Mouse (Mus musculus): ENCODE data around the gene Large2. TPM values are rescaled to one million over a fixed set of nuclear protein-coding genes. Genes with fewer than 3 reads are reported as not detected.

Large2 gene
- polyA plus RNA-seq, 1 experiment from 2014 or later, result 16.6 TPM

- TF ChIP-seq CTCF (IDR thresholded peaks at IDR 0.05; ENCODE audit: low read depth), result no peak
- WGBS, result 88% methylated on average over 8 of the region's 8 CpGs
- no peak overlapping the region for H3K9ac ChIP-seq
- DNase-seq, result no peak
- no peak overlapping the region for H3K4me3 ChIP-seq (ENCODE audit: low read depth, low read length)
- no peak overlapping the region for H3K4me2 ChIP-seq
- no peaks in the 10 kb centered on the region for H3K4me1 ChIP-seq (ENCODE audit: insufficient read depth)
- H3K27ac ChIP-seq (ENCODE audit: low read depth), result no peak overlapping the region
- no peaks in the 10 kb centered on the region for H3K27me3 ChIP-seq (ENCODE audit: insufficient read depth, low read length)
- peaks cover 79% of the 10 kb centered on the region for H3K36me3 ChIP-seq (ENCODE audit: insufficient read depth)
- ATAC-seq (ENCODE audit: insufficient read depth), result no peak
- no peaks in the 10 kb centered on the region for H3K9me3 ChIP-seq (ENCODE audit: low read depth, low read length)
These were observed 46.5 kb downstream of the Large2 start for GRCm38 (mm10) chr2:92328206-92328605.

- H3K4me3 ChIP-seq (ENCODE audit: low read depth, low read length), result no peak overlapping the region
- WGBS, result 90% methylated on average over 4 of the region's 4 CpGs
- peaks cover 77% of the 10 kb centered on the region for H3K36me3 ChIP-seq (ENCODE audit: insufficient read depth)
- H3K27me3 ChIP-seq (ENCODE audit: insufficient read depth, low read length), result no peaks in the 10 kb centered on the region
- H3K4me1 ChIP-seq (ENCODE audit: insufficient read depth), result no peaks in the 10 kb centered on the region
- H3K9me3 ChIP-seq (ENCODE audit: low read depth, low read length), result no peaks in the 10 kb centered on the region
- H3K27ac ChIP-seq (ENCODE audit: low read depth), result no peak overlapping the region
- DNase-seq (no peak), ATAC-seq (ENCODE audit: insufficient read depth) (no peak)
- TF ChIP-seq CTCF (IDR thresholded peaks at IDR 0.05; ENCODE audit: low read depth), result no peak
- no peak overlapping the region for H3K9ac ChIP-seq
- H3K4me2 ChIP-seq, result no peak overlapping the region
These were observed 47.1 kb downstream of the Large2 start for GRCm38 (mm10) chr2:92327601-92328000.

DNA sequence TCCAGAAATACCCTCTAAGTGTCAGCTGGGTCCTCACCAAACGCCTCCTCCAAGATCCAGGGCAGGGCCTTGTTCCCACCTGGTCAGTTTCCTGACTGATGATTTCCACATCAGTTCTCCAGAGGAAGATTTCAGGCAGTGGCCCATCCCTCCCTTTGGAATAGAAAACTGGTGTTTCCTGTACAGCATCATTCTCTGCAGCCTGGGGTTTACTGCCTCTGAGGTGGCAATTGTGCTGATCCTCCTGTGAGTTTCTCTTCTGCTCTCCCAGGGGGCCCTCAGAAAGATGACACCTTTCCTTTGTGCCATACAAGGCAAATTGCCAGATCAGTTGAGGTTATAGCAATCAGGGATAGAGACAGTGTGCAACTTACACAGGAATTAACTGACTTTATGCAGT lies 48.4 kb downstream of the Large2 start:
- Histone ChIP-seq H3K27ac (ENCODE audit: low read depth) (no peak overlapping the region), H3K4me3 (ENCODE audit: low read depth, low read length) (no peak overlapping the region), H3K4me1 (ENCODE audit: insufficient read depth) (no peaks in the 10 kb centered on the region), H3K9ac (no peak overlapping the region), H3K27me3 (ENCODE audit: insufficient read depth, low read length) (no peaks in the 10 kb centered on the region), H3K4me2 (no peak overlapping the region), H3K9me3 (ENCODE audit: low read depth, low read length) (no peaks in the 10 kb centered on the region), H3K36me3 (ENCODE audit: insufficient read depth) (peaks cover 76% of the 10 kb centered on the region)
- no peak for ATAC-seq (ENCODE audit: insufficient read depth)
- TF ChIP-seq CTCF (IDR thresholded peaks at IDR 0.05; ENCODE audit: low read depth), result no peak
- no peak for DNase-seq
- 63% methylated on average over 1 of the region's 1 CpGs for WGBS

DNA sequence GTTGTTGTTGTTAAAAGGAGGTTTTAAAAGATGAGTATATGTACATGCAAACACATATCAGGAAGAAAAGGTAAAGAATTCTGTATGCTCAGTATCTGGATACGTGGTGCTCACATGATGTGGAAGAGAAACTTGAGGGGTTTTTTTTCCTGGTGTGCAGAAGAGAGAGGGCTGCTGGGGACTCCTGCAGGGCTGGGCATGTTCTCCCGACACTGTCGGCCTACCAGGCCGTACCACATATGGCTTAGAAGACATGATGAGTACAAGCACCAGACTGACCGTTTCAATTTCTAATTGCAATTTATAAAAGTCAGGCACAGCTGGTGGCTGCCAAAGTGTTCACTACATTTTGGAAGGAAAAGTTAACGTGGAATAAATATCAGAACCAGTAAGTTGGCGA lies 49.0 kb downstream of the Large2 start:
- TF ChIP-seq CTCF (IDR thresholded peaks at IDR 0.05; ENCODE audit: low read depth), result no peak
- Histone ChIP-seq H3K27me3 (ENCODE audit: insufficient read depth, low read length) (no peaks in the 10 kb centered on the region), H3K27ac (ENCODE audit: low read depth) (no peak overlapping the region), H3K4me3 (ENCODE audit: low read depth, low read length) (no peak overlapping the region), H3K9me3 (ENCODE audit: low read depth, low read length) (no peaks in the 10 kb centered on the region), H3K4me1 (ENCODE audit: insufficient read depth) (no peaks in the 10 kb centered on the region), H3K4me2 (no peak overlapping the region), H3K36me3 (ENCODE audit: insufficient read depth) (peaks cover 74% of the 10 kb centered on the region), H3K9ac (no peak overlapping the region)
- ATAC-seq (ENCODE audit: insufficient read depth) (no peak), DNase-seq (no peak)
- 82% methylated on average over 7 of the region's 7 CpGs for WGBS

- Histone ChIP-seq H3K4me3 (ENCODE audit: low read depth, low read length) (no peak overlapping the region), H3K36me3 (ENCODE audit: insufficient read depth) (peaks cover 50% of the 10 kb centered on the region), H3K27ac (ENCODE audit: low read depth) (no peak overlapping the region), H3K4me1 (ENCODE audit: insufficient read depth) (no peaks in the 10 kb centered on the region), H3K9me3 (ENCODE audit: low read depth, low read length) (no peaks in the 10 kb centered on the region), H3K4me2 (no peak overlapping the region), H3K9ac (no peak overlapping the region), H3K27me3 (ENCODE audit: insufficient read depth, low read length) (no peaks in the 10 kb centered on the region)
- ATAC-seq (ENCODE audit: insufficient read depth), result no peak
- peak; percentile 49 for TF ChIP-seq CTCF (IDR thresholded peaks at IDR 0.05; ENCODE audit: low read depth)
- peak; percentile 59 for DNase-seq
- WGBS, result 83% methylated on average over 2 of the region's 2 CpGs
These were observed 52.0 kb downstream of the Large2 start for GRCm38 (mm10) chr2:92322669-92323068.

DNA sequence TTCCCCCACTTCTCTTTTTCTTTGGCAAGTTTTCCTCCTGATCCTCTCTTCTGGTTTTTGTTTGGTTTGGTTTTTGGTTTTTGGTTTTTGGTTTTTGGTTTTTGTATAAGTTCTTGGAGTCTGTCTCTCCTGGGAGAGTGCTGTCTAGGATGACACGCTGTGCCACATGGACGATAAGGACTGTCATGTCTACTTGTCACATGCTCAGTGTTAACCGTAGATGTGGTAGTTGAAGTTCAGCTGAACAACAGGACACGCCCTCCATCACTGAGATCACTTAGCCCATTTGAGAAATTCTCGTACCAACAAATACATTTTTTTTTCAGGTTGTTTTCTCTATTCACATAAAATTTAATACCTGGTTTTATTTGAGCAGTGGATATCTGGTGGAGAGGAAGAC lies 57.4 kb downstream of the Large2 start:
- no peak for DNase-seq
- no peaks in the 10 kb centered on the region for H3K4me1 ChIP-seq (ENCODE audit: insufficient read depth)
- no peaks in the 10 kb centered on the region for H3K9me3 ChIP-seq (ENCODE audit: low read depth, low read length)
- no peak for TF ChIP-seq CTCF (IDR thresholded peaks at IDR 0.05; ENCODE audit: low read depth)
- no peaks in the 10 kb centered on the region for H3K27me3 ChIP-seq (ENCODE audit: insufficient read depth, low read length)
- no peak overlapping the region for H3K4me2 ChIP-seq
- 82% methylated on average over 5 of the region's 5 CpGs for WGBS
- H3K27ac ChIP-seq (ENCODE audit: low read depth), result no peak overlapping the region
- peaks cover 15% of the 10 kb centered on the region for H3K36me3 ChIP-seq (ENCODE audit: insufficient read depth)
- no peak for ATAC-seq (ENCODE audit: insufficient read depth)
- no peak overlapping the region for H3K9ac ChIP-seq
- H3K4me3 ChIP-seq (ENCODE audit: low read depth, low read length), result no peak overlapping the region

DNA sequence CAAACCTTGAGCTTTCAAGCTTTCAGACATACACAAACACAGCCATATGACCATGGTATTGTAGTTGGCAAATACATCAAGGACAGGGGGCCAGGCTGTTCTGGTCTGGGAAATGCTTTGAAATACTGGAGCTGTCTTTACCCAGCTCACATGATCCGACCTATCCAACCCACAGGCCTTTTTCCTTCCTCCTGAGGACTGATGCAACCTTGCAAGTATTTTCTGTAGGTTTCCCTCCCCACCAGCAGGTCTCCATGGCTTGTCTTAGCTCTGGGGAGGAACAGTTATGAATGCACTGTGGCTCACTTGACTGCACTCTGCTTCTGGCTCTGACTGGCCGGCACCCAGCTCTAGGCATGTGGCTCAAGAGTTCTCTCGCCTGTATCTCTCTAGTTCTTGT lies 58.0 kb downstream of the Large2 start:
- TF ChIP-seq CTCF (IDR thresholded peaks at IDR 0.05; ENCODE audit: low read depth), result no peak
- no peak for ATAC-seq (ENCODE audit: insufficient read depth)
- H3K4me1 ChIP-seq (ENCODE audit: insufficient read depth), result no peaks in the 10 kb centered on the region
- DNase-seq, result no peak
- WGBS, result 62% methylated on average over 3 of the region's 3 CpGs
- peaks cover 10% of the 10 kb centered on the region; the same call in 1 of the 2 replicates for H3K36me3 ChIP-seq (ENCODE audit: insufficient read depth)
- H3K27me3 ChIP-seq (ENCODE audit: insufficient read depth, low read length), result no peaks in the 10 kb centered on the region
- H3K9me3 ChIP-seq (ENCODE audit: low read depth, low read length), result no peaks in the 10 kb centered on the region
- no peak overlapping the region for H3K27ac ChIP-seq (ENCODE audit: low read depth)
- no peak overlapping the region for H3K4me2 ChIP-seq
- H3K4me3 ChIP-seq (ENCODE audit: low read depth, low read length), result no peak overlapping the region
- no peak overlapping the region for H3K9ac ChIP-seq

Small RNA genes within 50 kb of the gene (microRNA-seq; reads per million reads assigned to microRNA genes)
- gene Mir7000 (ENCODE audit: borderline number of aligned reads), result not detected

Other genes with a start within 250 kb of the Large2 start
- gene Pex16, start 193 bp downstream of the Large2 start, polyA plus RNA-seq (2014; fragmentation: Nextera tagmentation; extraction: Ambion mirVana), result 16.6 and 19.8 TPM in 2 replicates
- 1.1 and 1.2 TPM in 2 replicates for gene 1700029I15Rik, start 7.7 kb upstream of the Large2 start, polyA plus RNA-seq (2014; fragmentation: Nextera tagmentation; extraction: Ambion mirVana)
- gene Mapk8ip1, start 26.4 kb upstream of the Large2 start, polyA plus RNA-seq (2014; fragmentation: Nextera tagmentation; extraction: Ambion mirVana), result 6.2 TPM in 2 replicates
- gene Cry2, start 59.2 kb upstream of the Large2 start, polyA plus RNA-seq (2014; fragmentation: Nextera tagmentation; extraction: Ambion mirVana), result 19.9 and 22.0 TPM in 2 replicates
- gene Slc35c1, start 85.7 kb upstream of the Large2 start, polyA plus RNA-seq (2014; fragmentation: Nextera tagmentation; extraction: Ambion mirVana), result 14.7 and 16.9 TPM in 2 replicates
- 1.7 and 1.8 TPM in 2 replicates for gene Chst1, start 224.8 kb upstream of the Large2 start, polyA plus RNA-seq (2014; fragmentation: Nextera tagmentation; extraction: Ambion mirVana)

All from lung, embryonic 14.5 days (tissue).